Mouse (Mus musculus) embryonic facial prominence, embryonic 14.5 days (tissue): ENCODE results near the gene Rai14. TPM values are rescaled to one million over a fixed set of nuclear protein-coding genes. Genes with fewer than 3 reads are reported as not detected.

Experiments used
- ATAC-seq: fragments of 200-750 bp; cut with Nextera tagmentation; 2 replicates; pipeline ENCODE4 v1.8.0; 2017; ENCODE audit warnings: low read depth, moderate number of reproducible peaks, moderate TSS enrichment
- DNase-seq: peaks from one replicate; pipeline ENCODE4 v3.0.0-alpha.2; 2015; ENCODE audit warnings: low spot score
- H3K27ac ChIP-seq: fragments of 300-500 bp; sonication (generic); replicated peaks from 2 replicates; pipeline ENCODE4 v1.5.1; 2014; ENCODE audit warnings: low read depth, mild to moderate bottlenecking, low read length, moderate library complexity
- H3K27me3 ChIP-seq: fragments of 300-500 bp; sonication (generic); replicated peaks from 2 replicates; pipeline ENCODE4 v1.6.1; 2014; ENCODE audit warnings: low read length; ENCODE audit not compliant: control insufficient read depth, insufficient read depth
- H3K36me3 ChIP-seq: fragments of 300-500 bp; sonication (generic); 2 replicates; pipeline ENCODE4 v1.6.1; 2014; ENCODE audit warnings: low read length, mixed read lengths; ENCODE audit not compliant: control insufficient read depth, insufficient read depth
- H3K4me1 ChIP-seq: fragments of 300-500 bp; sonication (generic); 2 replicates; pipeline ENCODE4 v1.6.1; 2014; ENCODE audit warnings: antibody characterized with exemption, low read length; ENCODE audit not compliant: control insufficient read depth, insufficient read depth
- H3K4me2 ChIP-seq: fragments of 300-500 bp; sonication (generic); 2 replicates; pipeline ENCODE4 v1.6.1; 2014; ENCODE audit warnings: low read depth, mild to moderate bottlenecking, low read length, moderate library complexity, mixed read lengths
- H3K4me3 ChIP-seq: fragments of 300-500 bp; sonication (generic); 2 replicates; pipeline ENCODE4 v1.5.1; 2014; ENCODE audit warnings: low read depth, mild to moderate bottlenecking, low read length
- H3K9ac ChIP-seq: fragments of 300-500 bp; sonication (generic); 2 replicates; pipeline ENCODE4 v1.6.1; 2014; ENCODE audit warnings: low read depth, mild to moderate bottlenecking, low read length, moderate library complexity, mixed read lengths
- H3K9me3 ChIP-seq: fragments of 300-500 bp; sonication (generic); 2 replicates; pipeline ENCODE4 v1.6.1; 2016; ENCODE audit warnings: low read length; ENCODE audit not compliant: control insufficient read depth
- WGBS: fragments of 180-500 bp; shearing (Covaris S2); extraction: QIAGEN DNeasy Blood & Tissue Kit; methylation state at CpG from one replicate; pipeline ENCODE4 v1.1.7; 2014; 5-methylcytosine and 5-hydroxymethylcytosine counted together
- polyA plus RNA-seq: library from polyadenylated mRNA; unstranded; fragments of >200 nt; fragmentation: Nextera tagmentation; extraction: Ambion mirVana; gene quantifications from 2 replicates; pipeline ENCODE4 v1.2.1, GENCODE M21; 2014

The Rai14 gene
- polyA plus RNA-seq, 1 experiment from 2014 or later: 52.4 TPM

- no peak for ATAC-seq
- Histone ChIP-seq H3K4me2 (no peak overlapping the region), H3K4me3 (no peak overlapping the region), H3K27me3 (no peaks in the 10 kb centered on the region), H3K36me3 (peaks cover 5% of the 10 kb centered on the region; the same call in 1 of the 2 replicates), H3K9me3 (no peaks in the 10 kb centered on the region), H3K4me1 (peaks cover 15% of the 10 kb centered on the region; the same call in 1 of the 2 replicates), H3K27ac (no peak overlapping the region), H3K9ac (no peak overlapping the region)
- no peak for DNase-seq
- WGBS: 52% methylated on average over 5 of the region's 5 CpGs
These were observed 50.5 kb downstream of the Rai14 start for GRCm38 (mm10) chr15:10663793-10664528.

DNA sequence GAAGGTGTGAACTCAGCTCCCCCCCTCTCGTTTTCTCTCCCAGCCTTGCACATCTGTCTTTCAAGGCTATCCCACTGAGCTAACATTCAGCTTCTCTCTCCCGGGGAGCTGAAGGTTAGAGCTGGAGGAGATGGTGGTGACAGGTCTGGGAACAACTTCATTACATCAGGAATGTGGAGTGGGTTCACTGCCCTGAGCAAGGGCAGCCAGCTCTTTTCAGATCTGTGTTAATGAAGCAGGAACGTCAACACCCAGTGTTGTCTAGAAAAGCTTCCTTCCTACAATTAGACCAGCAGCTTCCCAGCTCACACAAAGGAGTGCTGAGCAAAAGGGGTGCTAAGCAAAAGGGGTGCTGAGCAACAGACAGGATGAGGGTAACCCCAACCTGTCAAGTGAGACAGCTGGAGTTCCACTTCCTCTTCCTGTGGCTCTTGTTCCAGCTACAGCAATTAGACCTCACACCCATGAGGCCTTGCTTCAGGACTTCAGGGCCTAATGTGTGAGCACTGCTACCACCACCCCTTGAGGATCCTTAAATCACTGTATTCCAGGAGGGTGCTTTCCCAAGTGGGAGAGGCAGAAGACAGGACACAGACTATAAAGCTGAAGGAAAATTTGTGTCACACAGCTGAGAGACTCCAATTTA lies 52.3 kb downstream of the Rai14 start:
- H3K4me3 ChIP-seq: no peak overlapping the region
- 51% methylated on average over 3 of the region's 3 CpGs for WGBS
- H3K36me3 ChIP-seq: peaks cover 5% of the 10 kb centered on the region; the same call in 1 of the 2 replicates
- H3K9me3 ChIP-seq: no peaks in the 10 kb centered on the region
- no peak overlapping the region for H3K4me2 ChIP-seq
- no peak overlapping the region for H3K27ac ChIP-seq
- H3K4me1 ChIP-seq: peaks cover 11% of the 10 kb centered on the region; the same call in 1 of the 2 replicates
- DNase-seq (no peak), ATAC-seq (no peak)
- H3K9ac ChIP-seq: no peak overlapping the region
- H3K27me3 ChIP-seq: no peaks in the 10 kb centered on the region

- no peak overlapping the region for H3K9ac ChIP-seq
- 92% methylated on average over 2 of the region's 2 CpGs for WGBS
- no peak overlapping the region for H3K27ac ChIP-seq
- H3K36me3 ChIP-seq: peaks cover 5% of the 10 kb centered on the region; the same call in 1 of the 2 replicates
- peaks cover 10% of the 10 kb centered on the region for H3K4me1 ChIP-seq
- H3K4me3 ChIP-seq: no peak overlapping the region
- ATAC-seq (no peak), DNase-seq (no peak)
- no peaks in the 10 kb centered on the region for H3K9me3 ChIP-seq
- H3K4me2 ChIP-seq: no peak overlapping the region
- no peaks in the 10 kb centered on the region for H3K27me3 ChIP-seq
These were observed 55.6 kb downstream of the Rai14 start for GRCm38 (mm10) chr15:10658803-10659202.

- DNase-seq (no peak), ATAC-seq (no peak)
- peaks cover 3% of the 10 kb centered on the region; the same call in 1 of the 2 replicates for H3K4me1 ChIP-seq
- WGBS: 74% methylated on average over 5 of the region's 5 CpGs
- H3K4me2 ChIP-seq: no peak overlapping the region
- H3K27me3 ChIP-seq: no peaks in the 10 kb centered on the region
- H3K27ac ChIP-seq: no peak overlapping the region
- H3K36me3 ChIP-seq: peaks cover 5% of the 10 kb centered on the region; the same call in 1 of the 2 replicates
- H3K9ac ChIP-seq: no peak overlapping the region
- no peak overlapping the region for H3K4me3 ChIP-seq
- no peaks in the 10 kb centered on the region for H3K9me3 ChIP-seq
These were observed 58.3 kb downstream of the Rai14 start for GRCm38 (mm10) chr15:10656146-10656545.

GRCm38 (mm10) chr15:10655151-10655905 lies 59.1 kb downstream of the Rai14 start:
- DNase-seq (no peak), ATAC-seq (no peak)
- Histone ChIP-seq H3K27ac (no peak overlapping the region), H3K4me3 (no peak overlapping the region), H3K27me3 (no peaks in the 10 kb centered on the region), H3K4me2 (no peak overlapping the region), H3K9me3 (no peaks in the 10 kb centered on the region), H3K4me1 (peaks cover 3% of the 10 kb centered on the region; the same call in 1 of the 2 replicates), H3K9ac (no peak overlapping the region), H3K36me3 (no peaks in the 10 kb centered on the region)
- WGBS: 46% methylated on average over 8 of the region's 8 CpGs

- no peak for DNase-seq
- ATAC-seq: no peak
- Histone ChIP-seq H3K9me3 (no peaks in the 10 kb centered on the region), H3K4me3 (no peak overlapping the region), H3K4me2 (no peak overlapping the region), H3K36me3 (no peaks in the 10 kb centered on the region), H3K9ac (no peak overlapping the region), H3K27me3 (no peaks in the 10 kb centered on the region), H3K4me1 (peaks cover 3% of the 10 kb centered on the region; the same call in 1 of the 2 replicates), H3K27ac (no peak overlapping the region)
- 83% methylated on average over 1 of the region's 1 CpGs for WGBS
These were observed 59.7 kb downstream of the Rai14 start for GRCm38 (mm10) chr15:10654696-10655095.

DNA sequence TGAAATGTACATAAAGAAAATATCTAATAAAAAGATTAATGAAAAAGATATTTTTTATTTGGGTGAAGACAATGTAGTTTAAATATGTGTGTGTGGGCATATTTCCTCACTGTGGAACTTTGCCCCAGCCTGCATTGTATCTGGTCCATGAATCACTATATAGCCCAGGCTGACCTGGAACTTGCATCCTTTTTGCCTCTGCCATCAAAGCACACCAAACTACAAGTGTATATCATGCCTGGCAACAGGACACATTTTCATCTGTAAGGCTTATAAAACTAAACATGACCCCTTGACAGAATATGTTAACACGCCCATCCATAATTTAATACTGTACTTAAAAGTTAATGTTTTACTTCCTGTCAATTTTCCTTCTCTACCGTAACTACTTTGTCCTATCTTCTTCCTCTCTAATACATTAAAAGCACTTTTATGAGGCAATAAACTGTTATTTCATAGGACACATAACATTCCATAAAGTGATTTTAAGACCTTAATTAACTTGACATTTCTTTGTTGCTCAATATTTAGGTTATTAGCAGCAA lies 61.4 kb downstream of the Rai14 start:
- ATAC-seq: no peak
- no peaks in the 10 kb centered on the region for H3K36me3 ChIP-seq
- 89% methylated on average over 2 of the region's 2 CpGs for WGBS

DNA sequence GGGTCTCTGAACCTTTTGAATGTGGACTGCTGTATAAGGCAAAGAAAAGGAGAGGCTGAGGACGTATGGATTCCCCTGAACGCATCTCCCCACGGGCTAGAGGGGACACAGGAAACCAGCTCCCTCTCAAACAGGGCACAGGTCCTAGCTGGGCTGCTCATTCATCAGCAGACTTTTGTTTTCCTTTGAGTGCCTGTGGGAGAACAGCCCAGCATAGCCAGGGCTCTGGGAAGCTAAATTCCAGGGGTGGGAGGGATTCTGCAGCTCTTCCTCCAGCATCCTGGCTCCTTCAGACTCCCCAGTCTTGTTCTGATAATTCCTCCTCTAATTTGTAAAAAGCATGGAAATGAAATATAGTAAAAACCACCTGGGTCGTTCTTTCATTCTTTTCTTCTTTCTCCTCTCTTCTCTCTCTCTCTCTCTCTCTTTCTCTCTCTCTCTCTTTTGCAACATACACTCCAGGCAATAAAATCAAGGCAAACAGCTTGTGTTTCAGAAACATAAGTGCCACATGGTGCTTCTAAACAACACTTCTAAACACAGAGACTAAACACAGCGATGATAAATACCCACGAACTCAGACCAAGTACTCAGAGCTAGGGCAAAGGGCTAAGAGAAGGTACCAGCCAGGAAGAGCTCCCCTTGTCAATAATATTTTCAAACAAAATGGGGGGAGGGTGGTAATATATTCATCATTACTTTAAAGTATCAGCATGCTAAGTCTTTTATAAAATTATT lies 65.9 kb downstream of the Rai14 start:
- ATAC-seq (peak; percentile 88), DNase-seq (peak; percentile 86)
- Histone ChIP-seq H3K9ac (no peak overlapping the region), H3K27me3 (no peaks in the 10 kb centered on the region), H3K4me1 (peaks cover 10% of the 10 kb centered on the region), H3K9me3 (no peaks in the 10 kb centered on the region), H3K36me3 (peaks cover 7% of the 10 kb centered on the region; the same call in 1 of the 2 replicates), H3K4me2 (no peak overlapping the region), H3K4me3 (no peak overlapping the region), H3K27ac (peak overlapping the region; percentile 35)
- 11% methylated on average over 6 of the region's 6 CpGs for WGBS

More for the DNA sequence above, 61.4 kb downstream of the Rai14 start:
- Histone ChIP-seq H3K27ac (no peak overlapping the region), H3K4me3 (no peak overlapping the region), H3K4me2 (no peak overlapping the region), H3K27me3 (no peaks in the 10 kb centered on the region), H3K4me1 (peaks cover 6% of the 10 kb centered on the region), H3K9ac (no peak overlapping the region), H3K9me3 (no peaks in the 10 kb centered on the region)
- no peak for DNase-seq
